Mouse (Mus musculus): Measurements from ENCODE around the gene C3ar1.
A peak's percentile ranks its signal among the peaks of the same experiment; 100 is the strongest.

The C3ar1 gene

GRCm38 (mm10) chr6:122825923-122826742 lies 29.8 kb downstream of the C3ar1 start:
- peak; percentile 79 to 86 for DNase-seq (ENCODE audit: low spot score in 2 of 2)

- no peak for DNase-seq (ENCODE audit: low spot score in 2 of 2)
Measured at GRCm38 (mm10) chr6:122825166-122825565, 30.8 kb downstream of the C3ar1 start.

DNA sequence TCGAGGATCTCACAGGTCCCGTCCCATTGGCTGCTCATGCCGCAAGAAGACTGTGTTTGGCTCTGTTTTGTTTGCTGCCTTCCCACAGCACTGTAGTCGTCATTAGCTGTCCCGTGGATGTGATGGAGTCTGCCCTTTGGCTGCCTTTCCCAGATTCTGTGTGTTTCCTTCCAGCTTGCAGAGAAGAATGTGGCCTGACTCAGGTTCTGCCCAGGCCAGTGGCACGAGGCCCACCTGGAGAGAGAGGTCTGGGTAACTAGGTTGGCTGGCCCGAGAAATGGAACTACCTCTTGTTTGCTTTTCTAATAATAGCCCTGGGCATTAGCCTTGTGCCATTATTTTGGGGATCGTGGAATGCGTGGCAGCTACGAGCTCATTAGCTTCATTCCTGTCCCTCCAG lies 31.9 kb downstream of the C3ar1 start:
- DNase-seq (ENCODE audit: low spot score in 2 of 2): peak; percentile 79 to 80

- no peak for DNase-seq (ENCODE audit: low spot score in 2 of 2)
Measured at GRCm38 (mm10) chr6:122821822-122822221, 34.1 kb downstream of the C3ar1 start.

GRCm38 (mm10) chr6:122820799-122821650 lies 34.9 kb downstream of the C3ar1 start:
- DNase-seq (ENCODE audit: low spot score in 2 of 2): no peak

- peak; percentile 31 to 40 for DNase-seq (ENCODE audit: low spot score in 2 of 2)
Measured at GRCm38 (mm10) chr6:122820071-122820798, 35.7 kb downstream of the C3ar1 start.

- peak; percentile 52 to 72 for DNase-seq (ENCODE audit: low spot score in 2 of 2)
Measured at GRCm38 (mm10) chr6:122819306-122820070, 36.5 kb downstream of the C3ar1 start, which contains the start of gene Foxj2. Gene Foxj2 (plus strand): TSS chr6:122819914.

GRCm38 (mm10) chr6:122813640-122814039 lies 42.3 kb downstream of the C3ar1 start:
- no peak for DNase-seq (ENCODE audit: low spot score in 2 of 2)

DNA sequence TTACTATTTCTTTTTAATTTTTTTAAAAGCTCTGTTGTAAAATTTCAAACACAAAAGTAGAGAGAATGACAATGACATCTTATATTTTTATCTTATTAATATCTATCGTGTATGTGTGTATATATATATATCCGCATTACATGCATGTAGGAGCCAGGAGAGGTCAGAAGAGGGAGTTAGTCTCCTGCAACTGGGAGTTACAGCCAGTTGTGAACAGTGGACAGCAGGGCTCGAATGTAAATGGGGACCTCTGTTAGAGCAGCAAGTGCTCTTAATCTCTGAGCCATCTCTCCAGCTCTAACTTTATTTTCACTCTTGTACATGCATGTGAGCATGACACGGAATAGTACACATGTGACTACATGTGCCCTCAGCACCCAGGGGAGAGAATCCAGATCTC lies 43.2 kb downstream of the C3ar1 start:
- no peak for DNase-seq (ENCODE audit: low spot score in 2 of 2)

DNA sequence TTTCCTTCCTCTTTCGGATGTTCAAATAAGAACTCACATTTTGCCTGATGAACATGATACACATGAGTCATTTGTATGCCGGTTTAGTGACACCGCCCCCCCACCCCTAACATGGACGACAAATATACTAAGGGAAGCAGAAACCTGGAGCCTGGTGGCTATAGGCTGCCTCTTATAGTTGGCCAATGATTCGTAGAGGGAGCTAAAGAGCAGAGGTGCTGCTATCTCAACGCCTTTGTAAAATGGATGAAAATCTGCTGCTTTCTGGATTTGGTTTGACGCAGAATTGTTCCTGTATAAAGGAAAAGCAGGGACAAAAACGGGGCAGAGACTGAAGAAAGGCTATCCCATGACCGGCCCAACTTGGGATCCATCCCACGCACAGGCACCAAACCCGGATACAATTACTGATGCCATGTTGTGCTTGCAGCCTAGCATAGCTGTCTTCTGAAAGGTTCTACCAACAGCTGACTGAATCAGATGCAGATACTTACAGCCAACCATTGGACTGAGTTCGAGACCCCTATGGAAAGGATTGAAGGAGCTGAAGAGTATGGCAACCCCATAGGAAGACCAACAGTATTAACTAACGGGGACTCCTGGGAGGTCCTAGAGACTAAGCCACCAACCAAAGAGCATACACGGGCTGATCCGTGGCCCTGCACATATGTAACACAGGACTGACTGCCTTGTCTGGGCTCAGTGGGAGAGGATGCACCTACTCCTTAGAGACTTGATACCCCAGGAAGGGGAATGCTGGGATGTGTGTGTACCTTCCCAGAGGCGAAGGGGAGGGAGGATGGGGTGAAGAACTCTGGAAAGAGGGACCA lies 44.0 kb downstream of the C3ar1 start:
- DNase-seq (ENCODE audit: low spot score in 2 of 2): peak; percentile 26 to 38

DNA sequence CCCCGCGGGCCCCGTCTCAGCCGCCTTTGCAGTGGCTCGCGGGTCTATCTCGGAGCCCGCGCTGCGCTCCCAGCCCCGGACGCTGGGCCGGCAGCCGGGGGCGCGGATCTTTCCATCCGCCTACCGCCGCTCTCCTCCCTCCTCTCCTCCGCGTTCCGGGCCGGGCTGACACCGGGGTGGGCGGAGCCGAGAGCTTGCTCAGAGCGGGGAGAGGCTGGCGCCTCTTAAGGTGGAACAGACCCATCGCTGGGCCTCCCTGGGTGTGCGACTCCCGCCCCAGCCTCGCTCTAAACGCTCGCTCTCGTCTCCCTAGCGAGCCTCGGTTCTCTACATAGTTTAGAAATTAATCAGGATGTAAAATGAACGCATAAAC lies 44.7 kb downstream of the C3ar1 start:
- DNase-seq (ENCODE audit: low spot score in 2 of 2): peak; percentile 95 to 97

DNA sequence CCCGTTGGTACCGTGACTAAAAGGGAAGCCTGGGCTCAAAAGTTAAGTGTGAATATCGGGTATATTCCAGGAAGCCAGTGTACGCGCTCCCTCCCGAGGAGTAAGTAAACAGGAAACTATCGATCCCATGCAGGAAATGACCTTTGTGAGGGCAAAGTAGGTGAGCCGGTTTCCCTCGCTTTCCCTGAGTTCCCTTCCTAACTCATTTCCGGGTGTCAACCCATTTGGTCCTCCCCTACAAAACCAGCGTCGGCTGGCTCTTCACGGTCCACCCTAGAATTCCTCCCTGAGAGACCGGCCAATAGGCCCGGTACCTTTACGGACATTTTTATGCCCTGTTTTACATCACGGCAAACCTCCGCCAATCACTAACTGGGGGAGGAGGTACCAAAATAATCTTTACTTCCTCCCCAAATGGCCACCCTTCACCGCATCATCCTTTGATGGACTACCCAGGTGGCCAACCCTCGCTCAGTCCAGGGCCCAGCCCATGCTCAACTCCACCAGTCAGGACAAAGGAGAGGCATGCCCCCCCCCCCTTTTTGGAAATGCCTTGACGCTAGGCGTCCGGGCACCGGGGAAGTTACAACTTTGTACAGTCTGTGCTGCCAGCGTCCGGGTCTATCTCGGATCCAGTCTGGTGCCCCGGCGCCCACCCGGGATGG lies 45.2 kb downstream of the C3ar1 start:
- DNase-seq (ENCODE audit: low spot score in 2 of 2): peak; percentile 99 to 100

GRCm38 (mm10) chr6:122810022-122810614 lies 45.8 kb downstream of the C3ar1 start:
- DNase-seq (ENCODE audit: low spot score in 2 of 2): no peak

DNA sequence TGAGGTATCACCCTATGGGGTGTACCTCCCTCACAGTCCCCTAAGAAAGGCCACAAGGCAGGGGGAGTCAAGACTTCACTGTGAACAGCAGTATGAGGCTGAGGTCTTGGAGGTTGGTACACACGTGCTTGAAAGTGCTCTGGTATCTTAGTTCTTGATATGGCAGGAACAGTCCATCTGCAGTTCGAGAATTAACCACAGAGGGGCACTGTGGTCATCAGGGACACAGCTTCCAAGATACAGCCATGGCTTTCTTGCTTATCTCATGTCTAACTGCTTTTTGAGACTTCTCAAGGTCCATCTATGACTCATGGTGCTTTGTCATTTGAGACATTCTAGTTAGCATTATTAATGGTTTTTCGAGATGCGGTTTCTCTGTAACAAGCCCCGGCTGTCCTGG lies 51.5 kb downstream of the C3ar1 start:
- DNase-seq (ENCODE audit: low spot score in 2 of 2): peak; percentile 44 to 75

GRCm38 (mm10) chr6:122801801-122802514 lies 54.0 kb downstream of the C3ar1 start:
- DNase-seq (ENCODE audit: low spot score in 2 of 2): peak in 1 of 2 experiments; percentile 41

DNA sequence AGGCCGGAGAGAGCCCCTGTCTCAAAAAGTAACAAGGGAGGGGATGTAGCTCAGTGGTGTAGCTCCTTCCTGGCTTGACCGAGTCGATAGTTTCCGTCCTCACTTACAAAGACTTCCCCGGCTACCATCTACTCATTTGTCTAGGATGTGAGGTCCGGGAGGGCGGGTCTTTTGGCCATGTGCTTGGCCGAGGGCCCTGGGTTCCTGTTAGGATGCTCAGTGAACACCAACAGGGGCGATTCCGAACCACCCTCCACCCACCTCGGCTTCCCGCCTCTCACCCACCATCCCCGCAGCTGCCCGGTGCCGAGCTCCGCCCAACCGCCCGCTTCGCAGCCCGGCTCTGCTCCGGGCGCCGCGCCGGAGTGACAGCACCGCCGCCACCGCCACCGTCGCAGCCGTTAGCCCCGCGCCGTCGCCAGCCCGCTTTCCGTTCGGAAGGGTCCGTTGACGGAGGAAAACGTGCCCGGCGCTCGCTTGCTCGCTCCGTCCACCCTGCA lies 54.6 kb downstream of the C3ar1 start, which contains the start of gene Slc2a3:
TSS of gene Slc2a3 (minus strand) at position 340 of the 500 bp plus-strand sequence.
- peak; percentile 55 to 78 for DNase-seq (ENCODE audit: low spot score in 2 of 2)

- DNase-seq (ENCODE audit: low spot score in 2 of 2): no peak
Measured at GRCm38 (mm10) chr6:122800640-122801300, 55.2 kb downstream of the C3ar1 start.
